Mouse (Mus musculus) right cerebral cortex, adult 18-20 months (tissue): ENCODE results near the gene Emc6.

Experiments used
- DNase-seq: peaks from one replicate; pipeline ENCODE4 v3.0.0; 2022; ENCODE audit warnings: mixed read lengths

The Emc6 gene

GRCm38 (mm10) chr11:73176608-73177508, at the start of gene Emc6, which contains the start of gene Tax1bp3:
TSS of gene Emc6 (minus strand) at chr11:73177037.
TSS of gene Tax1bp3 (plus strand) at chr11:73177083.
- DNase-seq, result peak; percentile 96

- no peak for DNase-seq
Observed at GRCm38 (mm10) chr11:73225856-73226255, 49.0 kb upstream of the Emc6 start.

GRCm38 (mm10) chr11:73223966-73224365, 47.1 kb upstream of the Emc6 start:
- DNase-seq, result no peak

GRCm38 (mm10) chr11:73222846-73223245, 46.0 kb upstream of the Emc6 start:
- no peak for DNase-seq

GRCm38 (mm10) chr11:73220651-73221050, 43.8 kb upstream of the Emc6 start:
- no peak for DNase-seq

GRCm38 (mm10) chr11:73219671-73220070, 42.8 kb upstream of the Emc6 start:
- no peak for DNase-seq

- no peak for DNase-seq
Observed at GRCm38 (mm10) chr11:73213956-73214355, 37.1 kb upstream of the Emc6 start.

GRCm38 (mm10) chr11:73207621-73208020, 30.8 kb upstream of the Emc6 start:
- no peak for DNase-seq

- no peak for DNase-seq
Observed at GRCm38 (mm10) chr11:73205194-73205593, 28.4 kb upstream of the Emc6 start.

GRCm38 (mm10) chr11:73203895-73204294, 27.1 kb upstream of the Emc6 start:
- DNase-seq, result no peak

GRCm38 (mm10) chr11:73201597-73201996, 24.8 kb upstream of the Emc6 start:
- DNase-seq, result no peak

GRCm38 (mm10) chr11:73201021-73201420, 24.2 kb upstream of the Emc6 start:
- no peak for DNase-seq

GRCm38 (mm10) chr11:73199879-73200278, 23.0 kb upstream of the Emc6 start:
- DNase-seq, result no peak

- peak; percentile 96 for DNase-seq
Observed at GRCm38 (mm10) chr11:73199230-73199712, 22.4 kb upstream of the Emc6 start, which contains the start of gene Shpk. TSS of gene Shpk (plus strand) at chr11:73199460.

GRCm38 (mm10) chr11:73198603-73199229, 21.9 kb upstream of the Emc6 start, which contains the start of gene Ctns:
TSS of gene Ctns (minus strand) at chr11:73199042.
- DNase-seq, result peak; percentile 91

- no peak for DNase-seq
Observed at GRCm38 (mm10) chr11:73198190-73198589, 21.4 kb upstream of the Emc6 start.

GRCm38 (mm10) chr11:73194444-73194843, 17.6 kb upstream of the Emc6 start:
- peak; percentile 21 for DNase-seq

- peak; percentile 25 for DNase-seq
Observed at GRCm38 (mm10) chr11:73193047-73193446, 16.2 kb upstream of the Emc6 start.

- DNase-seq, result no peak
Observed at GRCm38 (mm10) chr11:73187231-73187630, 10.4 kb upstream of the Emc6 start.

GRCm38 (mm10) chr11:73185872-73186615, 9.2 kb upstream of the Emc6 start:
- no peak for DNase-seq

- DNase-seq, result no peak
Observed at GRCm38 (mm10) chr11:73177895-73178294, 1.1 kb upstream of the Emc6 start.

- DNase-seq, result peak; percentile 30
Observed at GRCm38 (mm10) chr11:73177509-73177875, 655 bp upstream of the Emc6 start.

- no peak for DNase-seq
Observed at GRCm38 (mm10) chr11:73176186-73176585, 651 bp downstream of the Emc6 start.
